Mouse (Mus musculus): ENCODE measurements around the gene Itfg1.

DNA sequence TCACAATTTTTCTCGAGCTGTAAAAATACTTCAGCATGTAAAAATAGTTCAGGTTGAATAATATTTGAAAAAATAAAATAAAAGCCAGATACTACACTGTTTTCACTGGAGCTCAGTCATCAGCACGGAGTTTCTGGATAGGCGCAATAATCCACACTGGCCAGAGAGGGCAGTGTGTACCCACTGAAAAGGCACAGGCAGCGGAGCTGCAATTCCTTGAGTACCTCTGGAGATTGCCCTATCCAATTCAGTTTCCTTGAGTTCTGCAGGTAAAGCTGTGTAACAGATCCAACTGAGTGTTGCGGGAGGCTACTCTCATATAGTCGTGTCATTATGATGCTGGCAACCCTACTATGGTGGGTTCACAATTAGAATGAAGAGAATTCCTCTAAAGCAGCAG, 141.7 kb downstream of the Itfg1 start:
- peak; percentile 20; the same call in 1 of the 2 replicates for TF ChIP-seq CTCF (IDR thresholded peaks at IDR 0.05; ENCODE audit: borderline replicate concordance, control insufficient read depth, extremely low read depth, insufficient read depth, low read length, poor library complexity)
- TF ChIP-seq POLR2A (IDR thresholded peaks at IDR 0.05; ENCODE audit: control insufficient read depth, extremely low read depth, insufficient read depth, low read length, poor library complexity) = no peak
